Mouse (Mus musculus): ENCODE measurements at regions not wholly inside any gene's neighbourhood (a gene's known extent, or its start where the extent isn't known, plus 50 kb on each side); places are given as distances from the start of the nearest gene placed in this dataset.

GRCm38 (mm10) chr14:61685231-61685800 is 78.1 kb downstream of the Kcnrg start:
- TF ChIP-seq GATA1 (IDR thresholded peaks at IDR 0.05; ENCODE audit: low read length) (no peak), TAL1 (IDR thresholded peaks at IDR 0.05; ENCODE audit: low read length) (no peak)

Data from erythroblast, embryonic 14.5 days (primary cell).